Mouse (Mus musculus) 3T3-L1 (cell line): ENCODE results near the gene Gsto1.
"Not testable (repeated sequence)": the region's sequence is repeated elsewhere in the genome, so short reads cannot be mapped to it uniquely, and the experiment has no call there.

ENCODE experiments used
- DNase-seq: peaks from one replicate; pipeline ENCODE4 v3.0.0-alpha.2; 2015; ENCODE audit warnings: low read depth, low spot score

The Gsto1 gene

GRCm38 (mm10) chr19:47854796-47855783 lies at the start of gene Gsto1:
Gsto1 (plus strand) TSS chr19:47854970.
- DNase-seq = peak; percentile 96

- no peak for DNase-seq
Observed at GRCm38 (mm10) chr19:47812091-47812490, 42.7 kb upstream of the Gsto1 start.

- DNase-seq = no peak
Observed at GRCm38 (mm10) chr19:47814721-47815120, 40.0 kb upstream of the Gsto1 start.

GRCm38 (mm10) chr19:47817692-47818091 lies 37.1 kb upstream of the Gsto1 start:
- no peak for DNase-seq

GRCm38 (mm10) chr19:47820832-47821493 lies 33.8 kb upstream of the Gsto1 start:
- peak; percentile 89 for DNase-seq

- DNase-seq = no peak
Observed at GRCm38 (mm10) chr19:47821494-47821872, 33.3 kb upstream of the Gsto1 start.

GRCm38 (mm10) chr19:47822143-47822796 lies 32.5 kb upstream of the Gsto1 start:
- peak; percentile 82 for DNase-seq

GRCm38 (mm10) chr19:47824026-47824425 lies 30.7 kb upstream of the Gsto1 start:
- peak; percentile 53 for DNase-seq

GRCm38 (mm10) chr19:47829913-47830450 lies 24.8 kb upstream of the Gsto1 start:
- DNase-seq = no peak

- DNase-seq = no peak
Observed at GRCm38 (mm10) chr19:47831111-47831510, 23.7 kb upstream of the Gsto1 start.

GRCm38 (mm10) chr19:47832316-47832715 lies 22.5 kb upstream of the Gsto1 start:
- no peak for DNase-seq

- DNase-seq = peak; percentile 42
Observed at GRCm38 (mm10) chr19:47834614-47835013, 20.2 kb upstream of the Gsto1 start.

GRCm38 (mm10) chr19:47835776-47836175 lies 19.0 kb upstream of the Gsto1 start:
- DNase-seq = no peak

- DNase-seq = no peak
Observed at GRCm38 (mm10) chr19:47836701-47837526, 17.9 kb upstream of the Gsto1 start.

GRCm38 (mm10) chr19:47837527-47837901 lies 17.3 kb upstream of the Gsto1 start:
- no peak for DNase-seq

GRCm38 (mm10) chr19:47841234-47841633 lies 13.5 kb upstream of the Gsto1 start:
- DNase-seq = not testable (repeated sequence)

GRCm38 (mm10) chr19:47849735-47850134 lies 5.0 kb upstream of the Gsto1 start:
- DNase-seq = no peak

- peak; percentile 61 for DNase-seq
Observed at GRCm38 (mm10) chr19:47852131-47852530, 2.6 kb upstream of the Gsto1 start.

- peak; percentile 53 for DNase-seq
Observed at GRCm38 (mm10) chr19:47853053-47853452, 1.7 kb upstream of the Gsto1 start.

GRCm38 (mm10) chr19:47853951-47854795 lies 597 bp upstream of the Gsto1 start:
- DNase-seq = peak; percentile 93
